22 mouse cellular contexts compared by ENCODE assay signal in the genomic region with DNA sequence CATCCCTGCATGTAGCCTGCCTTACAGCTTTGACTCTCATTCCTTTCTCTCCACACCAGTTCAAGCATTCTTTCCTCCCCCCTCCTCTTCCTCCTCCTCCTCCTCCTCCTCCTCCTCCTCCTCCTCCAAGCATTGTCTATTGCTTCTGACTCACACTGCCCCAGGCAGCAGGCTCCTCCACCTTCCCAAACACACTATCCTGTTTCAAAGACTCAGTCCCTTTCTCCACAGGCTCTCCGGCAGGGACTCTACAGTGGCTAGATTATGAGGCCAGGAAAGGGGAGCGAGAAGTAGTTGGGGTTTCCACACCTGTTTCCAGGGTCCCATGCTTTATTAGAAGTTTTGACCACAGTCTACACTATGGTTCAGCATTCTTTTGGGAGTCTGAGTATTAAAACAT.
"Had no signal": no experiment of that assay in that cellular context is flagged by ENCODE, and none has a peak within 500 bp of the region (broad histone marks: within the 10 kb centered on the region; RNA-seq: fewer than 3 reads in every experiment).

No protein-coding gene starts in this region.

- H3K4me3 ChIP-seq: limb, embryonic 15.5 days; megakaryocyte, embryonic 14.5 days; midbrain, embryonic 12.5 days; midbrain, embryonic 15.5 days; neural tube, embryonic 12.5 days; neural tube, embryonic 15.5 days; stomach, embryonic 15.5 days had no signal

- H3K36me3 ChIP-seq: midbrain, embryonic 15.5 days; neural tube, embryonic 12.5 days; neural tube, embryonic 15.5 days; stomach, embryonic 15.5 days had no signal

- H3K27me3 ChIP-seq: limb, embryonic 15.5 days; megakaryocyte, embryonic 14.5 days; midbrain, embryonic 15.5 days; neural tube, embryonic 12.5 days; neural tube, embryonic 15.5 days; stomach, embryonic 15.5 days had no signal

- H3K4me2 ChIP-seq: limb, embryonic 15.5 days; liver, embryonic 11.5 days; lung, embryonic 14.5 days; midbrain, embryonic 12.5 days; midbrain, embryonic 15.5 days; neural tube, embryonic 12.5 days; neural tube, embryonic 15.5 days; stomach, embryonic 15.5 days had no signal

- H3K4me1 ChIP-seq: midbrain, embryonic 15.5 days; neural tube, embryonic 12.5 days; neural tube, embryonic 15.5 days; stomach, embryonic 15.5 days had no signal

- DNase-seq: kidney, adult 2 months; kidney, postnatal 14 days; kidney, postnatal 4 days; left cerebral cortex, postnatal 4 days; liver, postnatal 0 days; lung, postnatal 36 days; retina, postnatal 1 day; right cerebral cortex, postnatal 25 days; spleen, adult 18-20 months; thymus, postnatal 25 days had no signal

- ATAC-seq: intestine, embryonic 16.5 days; lung, postnatal 0 days; midbrain, embryonic 15.5 days had no signal

- H3K9ac ChIP-seq: limb, embryonic 15.5 days; liver, embryonic 14.5 days; liver, postnatal 0 days; lung, embryonic 14.5 days; midbrain, embryonic 12.5 days; midbrain, embryonic 15.5 days; neural tube, embryonic 12.5 days; neural tube, embryonic 15.5 days; stomach, embryonic 15.5 days had no signal

- H3K27ac ChIP-seq: limb, embryonic 15.5 days; liver, embryonic 14.5 days; midbrain, embryonic 12.5 days; midbrain, embryonic 15.5 days; neural tube, embryonic 12.5 days; neural tube, embryonic 15.5 days; stomach, embryonic 15.5 days had no signal

- H3K9me3 ChIP-seq: limb, embryonic 15.5 days; megakaryocyte, embryonic 14.5 days; midbrain, embryonic 12.5 days; midbrain, embryonic 15.5 days; neural tube, embryonic 12.5 days; neural tube, embryonic 15.5 days; stomach, embryonic 15.5 days had no signal
